Mouse (Mus musculus): ENCODE data around the gene Tgfb1. TPM values are rescaled to one million over a fixed set of nuclear protein-coding genes. Genes with fewer than 3 reads are reported as not detected.
"Not testable (repeated sequence)": the region's sequence is repeated elsewhere in the genome, so short reads cannot be mapped to it uniquely, and the experiment has no call there.

Gene Tgfb1
- polyA plus RNA-seq, 1 experiment from 2014 or later = 2.1 TPM

DNA sequence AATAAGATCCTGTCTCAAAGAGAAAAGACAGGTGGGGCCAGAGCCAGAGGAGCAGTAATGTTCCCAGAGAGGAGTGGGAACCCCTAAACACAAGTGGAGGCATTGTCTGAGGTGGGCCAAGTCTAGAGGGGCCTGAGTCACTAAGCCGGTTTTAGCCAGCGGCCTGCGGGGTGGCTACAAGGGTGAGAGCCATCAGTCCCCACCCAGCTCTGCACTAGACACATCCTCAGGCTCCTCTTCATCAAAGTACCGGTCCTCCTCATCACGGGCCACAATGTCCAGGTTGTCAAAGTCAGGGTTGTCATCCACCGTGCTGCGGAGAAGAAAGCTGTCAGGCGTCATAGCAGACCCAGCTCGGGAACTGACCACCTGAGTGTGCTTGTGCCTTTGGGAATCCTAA lies 26.0 kb downstream of the Tgfb1 start:
- Histone ChIP-seq H3K4me1 (replicated peaks) (peaks cover 47% of the 10 kb centered on the region), H3K4me3 (no peak overlapping the region), H3K27me3 (ENCODE audit: insufficient read depth, poor library complexity, severe bottlenecking) (no peaks in the 10 kb centered on the region), H3K9me3 (0 out of 2 replicates have a peak, but pooled peaks cover 2% of the 10 kb centered on the region), H3K27ac (no peak overlapping the region), H3K36me3 (peaks cover 58% of the 10 kb centered on the region)
- WGBS = 91% methylated on average over 9 of the region's 9 CpGs
- DNase-seq (ENCODE audit: low spot score) = no peak

DNA sequence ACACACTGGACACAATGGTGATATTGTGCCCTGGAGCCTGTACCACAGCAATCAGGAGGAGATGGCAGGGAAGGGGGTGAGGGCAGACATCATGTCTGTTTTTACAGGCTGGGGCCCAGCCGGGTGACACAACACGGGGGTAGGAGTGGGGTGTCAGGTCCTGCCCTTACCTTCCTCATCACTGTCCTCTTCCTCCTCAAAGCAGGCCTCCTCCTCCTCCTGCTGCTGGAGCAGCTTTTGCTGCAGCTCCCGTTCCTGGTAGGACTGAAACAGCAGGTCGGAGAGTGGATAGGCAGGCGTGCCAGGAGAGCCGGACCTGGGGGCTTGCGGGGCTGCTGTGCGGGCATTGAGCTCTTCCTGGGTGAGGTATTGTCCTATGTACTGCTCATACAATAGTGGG lies 27.8 kb downstream of the Tgfb1 start:
- H3K4me3 ChIP-seq = no peak overlapping the region
- H3K27ac ChIP-seq = no peak overlapping the region
- H3K9me3 ChIP-seq = 0 out of 2 replicates have a peak, but pooled peaks cover 2% of the 10 kb centered on the region
- no peaks in the 10 kb centered on the region for H3K27me3 ChIP-seq (ENCODE audit: insufficient read depth, poor library complexity, severe bottlenecking)
- H3K4me1 ChIP-seq (replicated peaks) = peaks cover 51% of the 10 kb centered on the region
- peaks cover 58% of the 10 kb centered on the region for H3K36me3 ChIP-seq
- DNase-seq (ENCODE audit: low spot score) = no peak
- 94% methylated on average over 8 of the region's 8 CpGs for WGBS

DNA sequence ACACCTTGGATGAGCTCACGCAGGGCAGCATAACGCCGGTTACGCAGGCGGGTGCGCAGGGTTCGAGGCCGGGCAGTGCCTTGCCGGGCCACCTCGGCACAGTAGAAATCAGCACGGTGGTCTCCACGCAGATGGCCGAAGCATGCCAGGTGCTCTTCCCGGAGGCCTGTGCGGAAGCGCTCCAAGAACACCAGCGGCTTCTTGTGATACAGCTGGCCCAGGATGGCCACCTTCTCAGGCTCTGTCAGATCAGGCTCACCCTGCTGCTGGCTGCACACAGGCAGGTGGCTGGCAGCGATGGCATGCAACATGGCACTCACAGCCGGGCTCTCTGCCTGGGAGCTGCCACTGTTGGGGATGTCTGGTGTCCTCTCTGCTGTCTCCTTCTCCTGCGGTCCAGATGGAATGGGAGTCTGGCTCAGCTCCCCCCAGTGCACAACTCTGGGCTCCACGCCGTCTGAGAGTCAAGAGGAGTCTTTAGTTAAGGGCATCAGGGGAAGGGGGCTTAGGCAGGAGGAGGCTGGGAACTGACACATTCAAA lies 29.0 kb downstream of the Tgfb1 start:
- peaks cover 38% of the 10 kb centered on the region for H3K4me1 ChIP-seq (replicated peaks)
- no peaks in the 10 kb centered on the region for H3K27me3 ChIP-seq (ENCODE audit: insufficient read depth, poor library complexity, severe bottlenecking)
- H3K36me3 ChIP-seq = peaks cover 66% of the 10 kb centered on the region
- H3K9me3 ChIP-seq = 0 out of 2 replicates have a peak, but pooled peaks cover 2% of the 10 kb centered on the region
- H3K27ac ChIP-seq = no peak overlapping the region
- WGBS = 97% methylated on average over 22 of the region's 22 CpGs
- H3K4me3 ChIP-seq = no peak overlapping the region
- no peak for DNase-seq (ENCODE audit: low spot score)

DNA sequence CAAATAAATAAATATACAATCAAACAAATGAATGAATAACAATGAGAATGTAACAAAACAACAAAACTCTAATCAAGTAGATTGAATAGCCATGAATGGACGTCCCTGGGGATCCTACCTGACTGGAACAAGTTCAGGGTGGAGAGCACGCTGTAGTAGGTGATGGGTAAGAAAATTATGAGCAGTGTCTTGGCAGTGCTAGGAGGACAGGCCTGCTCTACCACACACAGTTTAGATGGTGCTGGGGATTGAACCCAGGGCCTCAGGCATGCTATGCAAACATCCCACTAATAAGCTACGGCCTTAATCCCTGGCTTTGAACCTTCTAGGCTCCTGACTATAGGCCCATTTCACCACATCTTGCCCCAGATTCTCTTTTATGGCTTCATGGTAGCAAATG lies 30.7 kb downstream of the Tgfb1 start:
- 93% methylated on average over 3 of the region's 3 CpGs for WGBS
- Histone ChIP-seq H3K27ac (no peak overlapping the region), H3K36me3 (peaks cover 73% of the 10 kb centered on the region), H3K4me3 (peak overlapping the region; percentile 79), H3K4me1 (replicated peaks) (peaks cover 22% of the 10 kb centered on the region), H3K9me3 (0 out of 2 replicates have a peak, but pooled peaks cover 2% of the 10 kb centered on the region), H3K27me3 (ENCODE audit: insufficient read depth, poor library complexity, severe bottlenecking) (no peaks in the 10 kb centered on the region)
- no peak for DNase-seq (ENCODE audit: low spot score)

DNA sequence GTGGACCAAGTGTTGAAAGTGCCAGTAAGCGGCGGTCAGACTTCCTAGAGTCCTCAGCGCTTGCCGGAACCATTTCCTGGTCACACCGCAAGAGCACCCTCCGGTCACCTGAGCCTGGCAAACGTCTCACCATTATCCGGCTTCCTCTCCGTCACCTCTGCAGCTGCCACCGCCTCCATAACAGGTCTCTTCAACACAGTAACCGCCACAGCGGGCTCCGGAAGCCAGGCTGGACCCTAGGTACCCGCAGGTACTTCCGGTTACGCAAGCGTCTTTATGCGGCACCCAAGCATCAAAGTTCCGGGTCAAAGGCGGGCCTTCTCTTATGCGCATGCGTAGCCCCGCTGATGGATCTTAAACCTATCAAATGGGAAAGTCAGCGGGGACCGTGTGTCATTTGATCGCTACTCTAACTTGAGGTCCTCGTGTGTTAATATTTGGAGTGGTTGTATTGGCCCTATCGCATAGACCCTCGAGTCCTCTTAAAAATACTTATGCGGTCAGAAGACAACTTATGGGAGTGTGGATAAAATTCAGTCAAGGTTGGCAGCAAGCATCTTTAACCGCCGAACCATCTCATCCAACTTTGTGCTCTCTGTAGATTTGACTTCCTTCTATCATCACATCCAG lies 32.1 kb downstream of the Tgfb1 start, which contains the start of gene Ccdc97:
Gene Ccdc97 (minus strand): TSS at position 301 of the 630 bp plus-strand sequence.
- peaks cover 18% of the 10 kb centered on the region for H3K4me1 ChIP-seq (replicated peaks)
- H3K36me3 ChIP-seq = peaks cover 73% of the 10 kb centered on the region
- H3K4me3 ChIP-seq = peak within 1 kb of the TSS; percentile 79
- H3K27ac ChIP-seq = peak within 1 kb of the TSS; percentile 90
- H3K9me3 ChIP-seq = 0 out of 2 replicates have a peak, but pooled peaks cover 2% of the 10 kb centered on the region
- H3K27me3 ChIP-seq (ENCODE audit: insufficient read depth, poor library complexity, severe bottlenecking) = no peaks in the 10 kb centered on the region
- peak; percentile 90 for DNase-seq (ENCODE audit: low spot score)
- WGBS = 4% methylated on average over 32 of the region's 32 CpGs

DNA sequence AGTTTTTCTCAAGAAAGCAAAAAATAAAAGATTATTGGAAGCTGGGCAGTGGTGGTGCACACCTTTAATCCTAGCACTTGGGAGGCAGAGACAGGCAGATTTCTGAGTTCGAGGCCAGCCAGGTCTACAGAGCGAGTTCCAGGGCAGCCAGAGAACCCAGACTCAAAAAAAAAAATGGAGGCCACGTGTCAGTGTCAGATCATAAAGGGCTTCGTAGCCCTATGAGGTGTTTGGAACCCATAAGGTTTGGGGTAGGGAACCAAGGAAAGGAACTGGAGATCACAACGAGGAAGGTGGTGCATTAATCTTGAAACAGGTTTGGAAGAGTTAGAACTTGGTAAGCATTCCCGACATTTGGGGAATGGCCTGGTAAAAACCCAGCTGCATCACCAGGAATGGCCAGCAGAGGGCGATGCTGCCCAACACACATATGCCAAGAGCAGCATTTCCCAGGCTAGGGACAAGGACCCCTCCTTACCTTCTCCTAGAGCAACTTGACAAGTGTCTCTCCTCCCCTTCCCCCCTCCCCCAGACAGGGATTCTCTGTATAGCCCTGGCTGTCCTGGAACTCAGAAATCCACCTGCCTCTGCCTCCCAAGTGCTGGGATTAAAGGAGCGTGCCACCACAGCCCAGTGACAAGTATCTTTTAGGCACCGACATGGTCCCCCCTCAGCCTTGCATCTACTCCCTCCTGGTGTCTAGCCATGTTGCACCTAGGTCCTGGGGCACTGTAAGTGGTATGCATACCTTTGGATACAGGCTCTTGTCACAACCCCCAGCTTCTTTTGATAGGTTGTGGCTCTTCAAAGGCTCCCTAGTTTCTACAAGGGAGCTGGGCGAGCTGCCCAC lies 33.2 kb downstream of the Tgfb1 start:
- DNase-seq (ENCODE audit: low spot score) = peak; percentile 82
- Histone ChIP-seq H3K36me3 (peaks cover 73% of the 10 kb centered on the region), H3K4me3 (peak overlapping the region; percentile 79; the same call in 1 of the 2 replicates), H3K27ac (no peak overlapping the region), H3K27me3 (ENCODE audit: insufficient read depth, poor library complexity, severe bottlenecking) (no peaks in the 10 kb centered on the region), H3K4me1 (replicated peaks) (peaks cover 18% of the 10 kb centered on the region), H3K9me3 (0 out of 2 replicates have a peak, but pooled peaks cover 2% of the 10 kb centered on the region)
- 66% methylated on average over 10 of the region's 10 CpGs for WGBS

DNA sequence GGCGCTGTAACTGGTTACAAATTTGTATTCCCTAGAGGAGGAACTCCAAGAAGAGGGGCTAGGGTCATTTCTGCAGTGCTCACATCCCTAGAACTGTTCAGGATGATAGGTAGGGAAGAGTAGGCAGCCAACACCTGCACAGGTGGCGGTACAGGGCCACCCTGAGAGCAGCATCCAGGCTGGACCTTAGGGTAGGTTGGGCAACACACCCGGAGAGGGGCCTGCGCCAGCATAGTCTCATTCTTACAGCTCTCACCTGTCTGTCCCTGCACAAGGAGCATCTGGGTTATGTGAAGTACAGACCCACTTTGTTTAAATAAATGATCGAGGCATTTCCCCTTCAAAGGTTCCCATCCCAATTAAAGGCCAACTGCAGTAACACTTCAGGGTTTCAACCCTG lies 34.0 kb downstream of the Tgfb1 start:
- H3K4me3 ChIP-seq = no peak overlapping the region
- H3K27me3 ChIP-seq (ENCODE audit: insufficient read depth, poor library complexity, severe bottlenecking) = no peaks in the 10 kb centered on the region
- no peak overlapping the region for H3K27ac ChIP-seq
- H3K9me3 ChIP-seq = no peaks in the 10 kb centered on the region
- no peak for DNase-seq (ENCODE audit: low spot score)
- WGBS = 92% methylated on average over 5 of the region's 5 CpGs
- H3K4me1 ChIP-seq (replicated peaks) = peaks cover 18% of the 10 kb centered on the region
- H3K36me3 ChIP-seq = peaks cover 73% of the 10 kb centered on the region

DNA sequence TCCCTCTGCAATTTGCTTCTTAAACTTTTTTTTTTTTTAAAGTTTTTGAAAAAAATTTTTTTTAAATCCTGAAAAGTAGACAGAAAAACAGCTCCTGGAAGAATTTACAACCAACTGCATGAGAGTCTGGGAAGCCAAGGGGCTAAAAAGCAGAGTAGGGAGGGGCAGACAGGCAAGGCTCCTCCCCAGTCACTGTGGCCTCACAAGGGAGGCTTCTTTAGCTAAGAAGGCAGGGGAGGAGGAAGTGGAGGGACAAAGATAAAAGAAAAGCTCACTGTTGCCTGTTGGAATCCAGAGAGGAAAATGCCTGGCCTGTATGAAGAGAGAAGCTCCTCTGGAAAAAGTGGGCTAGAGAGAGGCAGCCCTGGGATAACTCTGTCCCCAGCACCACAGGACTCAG lies 35.0 kb downstream of the Tgfb1 start:
- H3K9me3 ChIP-seq; H3K27ac ChIP-seq; DNase-seq (ENCODE audit: low spot score); H3K4me3 ChIP-seq; H3K27me3 ChIP-seq (ENCODE audit: insufficient read depth, poor library complexity, severe bottlenecking): not testable (repeated sequence)
- peaks cover 73% of the 10 kb centered on the region for H3K36me3 ChIP-seq
- H3K4me1 ChIP-seq (replicated peaks) = peaks cover 18% of the 10 kb centered on the region

DNA sequence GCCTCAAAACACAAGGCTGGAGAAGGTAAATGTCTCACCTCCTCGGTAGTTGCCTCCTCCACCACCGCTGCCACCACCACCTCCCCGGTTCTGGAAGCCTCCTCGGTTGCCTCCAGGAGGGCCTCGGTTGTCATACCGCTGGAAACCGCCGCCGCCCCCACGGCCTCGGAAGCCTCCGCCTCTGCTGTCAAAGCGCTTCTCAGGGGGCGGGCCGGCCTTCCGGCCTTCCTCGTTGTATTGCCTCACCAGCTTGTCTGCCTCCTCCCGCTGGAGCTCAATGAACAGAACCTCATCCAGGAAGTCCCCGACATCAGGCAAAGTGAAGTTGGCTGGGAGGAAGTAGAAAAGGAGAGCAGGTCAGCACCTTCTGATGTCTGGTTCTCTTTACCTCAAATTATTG lies 39.1 kb downstream of the Tgfb1 start:
- WGBS = 81% methylated on average over 19 of the region's 19 CpGs
- no peak for DNase-seq (ENCODE audit: low spot score)
- H3K9me3 ChIP-seq = no peaks in the 10 kb centered on the region
- H3K4me3 ChIP-seq = no peak overlapping the region
- H3K4me1 ChIP-seq (replicated peaks) = 0 out of 2 replicates have a peak, but pooled peaks cover 6% of the 10 kb centered on the region
- peaks cover 99% of the 10 kb centered on the region for H3K36me3 ChIP-seq
- no peaks in the 10 kb centered on the region for H3K27me3 ChIP-seq (ENCODE audit: insufficient read depth, poor library complexity, severe bottlenecking)
- no peak overlapping the region for H3K27ac ChIP-seq

DNA sequence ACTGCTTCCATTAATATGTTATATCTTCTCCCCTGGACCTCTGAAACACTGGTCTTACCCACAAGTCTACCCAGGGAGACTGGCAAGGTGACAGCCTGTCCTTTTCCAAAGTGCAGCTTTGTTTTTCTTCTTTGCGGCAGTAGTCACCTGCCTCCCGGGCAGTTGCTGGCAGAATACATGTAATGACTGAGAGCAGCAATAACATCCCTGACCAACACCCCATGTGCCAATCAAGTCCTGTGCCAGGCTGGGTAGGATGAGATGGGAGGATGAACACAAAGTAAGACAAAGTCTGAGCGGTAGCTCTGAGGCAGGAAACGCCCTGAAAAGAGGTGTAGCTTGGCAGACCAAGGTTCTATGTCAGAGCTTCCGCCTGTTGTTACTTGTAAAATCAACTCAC lies 41.0 kb downstream of the Tgfb1 start:
- no peak overlapping the region for H3K4me3 ChIP-seq
- H3K27ac ChIP-seq = no peak overlapping the region
- 95% methylated on average over 5 of the region's 5 CpGs for WGBS

DNA sequence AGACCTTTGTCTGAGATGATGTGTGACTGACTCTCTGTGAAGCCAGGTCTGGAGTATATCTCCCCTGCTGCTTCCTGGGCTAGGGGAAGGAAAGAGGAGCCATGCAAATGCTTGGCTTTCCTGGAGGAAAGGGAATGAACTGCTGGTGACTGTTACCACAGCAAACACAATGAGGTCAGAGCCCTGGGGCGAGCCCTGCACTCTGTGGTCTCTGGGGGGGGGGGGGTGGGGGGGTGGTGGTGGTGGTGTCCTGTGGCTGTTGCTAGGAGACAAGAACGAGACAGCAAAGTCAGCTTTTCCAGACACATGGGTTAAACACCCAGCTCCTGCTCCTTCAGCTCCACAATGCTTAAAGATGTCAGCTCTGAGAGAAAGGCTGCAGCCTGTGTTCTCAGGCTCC lies 42.6 kb downstream of the Tgfb1 start:
- Histone ChIP-seq H3K27ac (no peak overlapping the region), H3K4me1 (replicated peaks) (0 out of 2 replicates have a peak, but pooled peaks cover 6% of the 10 kb centered on the region), H3K36me3 (peaks cover 99% of the 10 kb centered on the region), H3K9me3 (no peaks in the 10 kb centered on the region), H3K27me3 (ENCODE audit: insufficient read depth, poor library complexity, severe bottlenecking) (no peaks in the 10 kb centered on the region), H3K4me3 (no peak overlapping the region)
- WGBS = 54% methylated on average over 2 of the region's 2 CpGs
- no peak for DNase-seq (ENCODE audit: low spot score)

More for the DNA sequence above, 41.0 kb downstream of the Tgfb1 start:
- Histone ChIP-seq H3K36me3 (peaks cover 99% of the 10 kb centered on the region), H3K4me1 (replicated peaks) (0 out of 2 replicates have a peak, but pooled peaks cover 6% of the 10 kb centered on the region), H3K27me3 (ENCODE audit: insufficient read depth, poor library complexity, severe bottlenecking) (no peaks in the 10 kb centered on the region), H3K9me3 (no peaks in the 10 kb centered on the region)
- no peak for DNase-seq (ENCODE audit: low spot score)

DNA sequence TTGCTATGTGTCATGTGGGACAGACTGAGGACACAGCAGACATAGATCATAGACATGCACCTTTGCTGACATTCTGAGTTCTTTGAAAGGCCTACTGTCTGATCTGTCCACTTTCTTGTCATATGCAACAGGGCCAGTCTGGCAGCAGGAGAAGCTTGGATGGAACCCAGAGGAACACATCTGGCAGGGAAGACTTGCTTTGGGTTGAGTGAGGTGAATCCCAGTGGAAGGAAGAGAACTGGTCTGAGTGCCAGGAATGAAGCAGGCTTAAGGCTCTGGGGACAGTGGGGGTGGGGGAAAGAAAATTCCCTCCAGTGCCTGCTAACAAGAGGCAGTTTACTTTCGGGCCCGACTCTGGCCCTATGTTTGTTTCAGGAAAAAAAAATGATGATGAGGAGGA lies 43.1 kb downstream of the Tgfb1 start:
- no peaks in the 10 kb centered on the region for H3K27me3 ChIP-seq (ENCODE audit: insufficient read depth, poor library complexity, severe bottlenecking)
- no peaks in the 10 kb centered on the region for H3K9me3 ChIP-seq
- WGBS = 81% methylated on average over 2 of the region's 2 CpGs
- H3K36me3 ChIP-seq = peaks cover 99% of the 10 kb centered on the region
- H3K4me3 ChIP-seq = no peak overlapping the region
- no peak for DNase-seq (ENCODE audit: low spot score)
- 0 out of 2 replicates have a peak, but pooled peaks cover 6% of the 10 kb centered on the region for H3K4me1 ChIP-seq (replicated peaks)
- H3K27ac ChIP-seq = no peak overlapping the region
